Mouse (Mus musculus): ENCODE results near the gene Ttc39b. TPM values are rescaled to one million over a fixed set of nuclear protein-coding genes. Genes with fewer than 3 reads are reported as not detected.

Gene Ttc39b
- polyA plus RNA-seq, 1 experiment from 2014 or later, result 13.7 TPM

DNA sequence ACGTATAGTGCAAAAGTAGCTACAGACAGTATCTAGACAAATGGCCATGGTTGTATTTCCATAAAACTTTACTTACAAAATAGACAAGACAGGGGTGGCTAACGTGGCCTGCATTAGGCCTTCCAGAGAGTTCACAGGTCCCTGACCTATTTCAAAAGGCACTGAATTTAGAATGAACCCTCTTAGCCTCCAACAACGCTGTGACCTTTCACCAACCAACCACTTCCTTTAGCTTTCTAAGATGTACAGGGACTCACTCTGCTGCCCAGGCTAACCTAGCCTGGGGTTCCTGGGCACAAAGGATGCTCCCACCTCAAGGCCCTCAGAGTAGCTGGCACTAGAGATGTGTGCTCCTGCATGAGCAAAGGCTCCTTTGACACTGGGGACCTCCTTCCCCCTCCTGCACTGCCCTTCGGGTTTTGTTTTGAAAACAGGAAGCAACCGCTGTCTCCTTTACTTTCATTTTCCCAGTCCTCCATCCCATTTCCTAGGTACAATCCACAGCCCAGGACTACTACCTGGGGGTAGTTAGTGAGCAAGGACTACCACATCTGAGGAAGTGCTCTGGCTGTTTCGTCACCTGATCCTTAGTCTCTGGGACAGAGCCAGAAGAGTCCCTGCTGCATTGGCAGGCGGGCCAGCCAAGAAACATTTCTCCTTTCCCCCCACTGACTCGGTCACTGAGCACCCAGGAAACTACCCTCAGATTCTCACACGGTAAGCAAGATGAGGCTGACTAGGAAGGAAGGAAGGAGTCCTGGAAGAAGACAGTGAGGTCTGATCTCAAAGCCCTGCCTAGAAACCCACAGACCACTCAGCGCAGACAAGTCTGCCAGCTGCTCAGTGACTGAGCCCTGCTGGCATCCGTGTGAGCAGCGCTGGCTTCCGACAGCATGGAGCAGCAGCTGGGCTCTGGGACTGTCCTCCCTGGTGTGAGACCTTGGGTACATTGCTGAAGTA, 8.9 kb downstream of the Ttc39b start:
- no peak overlapping the region for H3K4me2 ChIP-seq (replicated peaks)
- WGBS, result 55% methylated on average over 13 of the region's 13 CpGs

DNA sequence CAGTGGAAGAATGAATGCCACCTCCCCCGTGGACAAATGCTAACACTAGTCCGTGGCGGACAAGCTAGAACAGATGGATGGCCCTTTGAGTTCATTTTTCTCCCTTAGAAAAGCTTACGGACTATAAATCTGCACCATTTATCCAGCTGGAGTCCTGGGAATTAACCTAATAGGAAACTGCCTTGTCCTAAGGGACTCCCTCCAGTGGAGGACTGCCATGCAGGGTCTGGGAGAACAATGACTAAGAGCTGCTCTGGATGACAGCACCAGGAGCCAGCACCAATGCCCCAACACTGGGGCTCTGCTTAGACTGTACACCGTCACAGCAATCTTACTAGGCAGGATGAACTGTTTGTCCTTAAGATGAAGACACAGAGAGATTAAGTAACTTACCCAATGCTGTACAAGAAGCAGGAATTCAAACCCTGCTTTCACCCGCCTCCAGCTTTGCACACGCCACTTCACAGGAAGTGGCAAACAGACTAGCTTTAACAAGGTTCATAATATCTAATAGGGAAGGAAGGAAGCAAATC, 9.7 kb downstream of the Ttc39b start:
- 83% methylated on average over 7 of the region's 7 CpGs for WGBS
- Histone ChIP-seq H3K27ac (replicated peaks) (no peak overlapping the region), H3K36me3 (no peaks in the 10 kb centered on the region), H3K27me3 (no peaks in the 10 kb centered on the region), H3K9ac (replicated peaks) (no peak overlapping the region), H3K4me2 (replicated peaks) (no peak overlapping the region), H3K4me3 (no peak overlapping the region), H3K9me3 (no peaks in the 10 kb centered on the region), H3K4me1 (peaks cover 8% of the 10 kb centered on the region; the same call in 1 of the 2 replicates)
- ATAC-seq (replicated peaks), result no peak

More for the DNA sequence above, 8.9 kb downstream of the Ttc39b start:
- no peak overlapping the region for H3K27ac ChIP-seq (replicated peaks)
- H3K4me3 ChIP-seq, result no peak overlapping the region
- H3K9ac ChIP-seq (replicated peaks), result no peak overlapping the region
- no peak; the same call in 1 of the 2 replicates for ATAC-seq (replicated peaks)
- no peaks in the 10 kb centered on the region for H3K36me3 ChIP-seq
- no peaks in the 10 kb centered on the region for H3K9me3 ChIP-seq
- no peaks in the 10 kb centered on the region for H3K27me3 ChIP-seq
- H3K4me1 ChIP-seq, result peaks cover 8% of the 10 kb centered on the region; the same call in 1 of the 2 replicates

DNA sequence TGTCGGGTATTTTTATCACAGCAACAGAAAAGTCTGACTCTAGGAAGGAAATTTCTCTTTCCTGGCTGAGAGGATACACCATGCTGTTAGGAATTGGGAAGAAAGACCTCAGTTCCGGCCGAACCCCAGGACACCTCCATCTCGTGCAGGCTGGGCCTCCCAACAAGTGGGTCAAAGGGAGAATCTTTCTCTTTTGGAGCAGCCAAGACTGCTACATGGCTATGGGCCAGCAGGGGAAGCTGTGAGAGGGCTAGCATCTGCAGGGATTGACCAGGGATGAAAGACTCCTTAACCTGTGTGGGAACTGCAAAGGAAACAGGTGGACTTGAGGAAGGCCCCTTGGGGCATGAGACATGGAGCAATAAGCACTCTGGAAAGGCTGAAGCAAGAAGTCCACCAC, 11.7 kb downstream of the Ttc39b start:
- H3K9me3 ChIP-seq, result no peaks in the 10 kb centered on the region
- no peak overlapping the region for H3K4me2 ChIP-seq (replicated peaks)
- H3K4me1 ChIP-seq, result peaks cover 8% of the 10 kb centered on the region; the same call in 1 of the 2 replicates
- H3K36me3 ChIP-seq, result no peaks in the 10 kb centered on the region
- no peak for ATAC-seq (replicated peaks)
- no peak overlapping the region for H3K4me3 ChIP-seq
- H3K27ac ChIP-seq (replicated peaks), result no peak overlapping the region
- WGBS, result 83% methylated on average over 4 of the region's 4 CpGs
- H3K9ac ChIP-seq (replicated peaks), result no peak overlapping the region
- no peaks in the 10 kb centered on the region for H3K27me3 ChIP-seq

DNA sequence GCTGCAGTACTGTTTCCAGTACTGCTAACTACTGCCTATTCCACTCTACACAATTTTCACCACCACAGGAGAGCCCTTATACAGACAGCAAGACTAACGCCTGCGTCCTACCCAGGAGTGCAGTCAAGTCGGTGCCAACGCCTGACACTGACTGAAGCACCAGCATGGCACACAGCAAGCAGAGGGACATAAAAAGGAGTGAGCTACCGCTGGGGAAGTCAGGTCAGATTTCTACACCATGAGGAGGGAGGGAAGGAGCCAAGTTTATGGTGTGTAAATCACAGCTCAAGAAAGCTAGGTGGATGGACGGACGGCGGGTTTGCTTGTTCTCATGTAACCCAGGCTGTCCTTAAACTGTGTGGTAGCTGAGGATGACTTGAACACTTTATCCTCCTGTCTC, 12.6 kb downstream of the Ttc39b start:
- Histone ChIP-seq H3K4me1 (peaks cover 8% of the 10 kb centered on the region; the same call in 1 of the 2 replicates), H3K27me3 (no peaks in the 10 kb centered on the region), H3K4me3 (no peak overlapping the region), H3K9me3 (no peaks in the 10 kb centered on the region), H3K4me2 (replicated peaks) (no peak overlapping the region), H3K27ac (replicated peaks) (no peak overlapping the region), H3K9ac (replicated peaks) (no peak overlapping the region), H3K36me3 (no peaks in the 10 kb centered on the region)
- WGBS, result 90% methylated on average over 8 of the region's 8 CpGs
- ATAC-seq (replicated peaks), result no peak

DNA sequence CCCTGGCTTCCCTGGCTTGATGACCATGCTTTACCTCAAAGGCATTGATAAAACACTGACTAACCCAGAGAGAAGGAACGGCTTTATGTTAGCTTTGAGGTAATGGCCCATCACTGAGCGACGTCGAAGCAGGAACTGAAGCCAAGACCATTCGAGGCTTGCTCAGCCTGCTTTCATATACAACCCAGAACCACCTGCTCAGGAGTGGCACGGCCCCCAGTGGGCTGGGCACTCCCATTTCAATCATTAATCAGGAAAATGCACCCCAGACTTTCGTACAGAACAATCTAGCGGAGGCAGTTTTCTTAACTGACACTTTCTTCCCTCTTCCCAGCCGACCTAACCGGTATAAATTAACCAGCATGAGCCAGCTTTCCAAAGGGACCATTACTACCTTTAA, 13.1 kb downstream of the Ttc39b start:
- 81% methylated on average over 10 of the region's 10 CpGs for WGBS
- ATAC-seq (replicated peaks), result no peak
- H3K27ac ChIP-seq (replicated peaks), result no peak overlapping the region

DNA sequence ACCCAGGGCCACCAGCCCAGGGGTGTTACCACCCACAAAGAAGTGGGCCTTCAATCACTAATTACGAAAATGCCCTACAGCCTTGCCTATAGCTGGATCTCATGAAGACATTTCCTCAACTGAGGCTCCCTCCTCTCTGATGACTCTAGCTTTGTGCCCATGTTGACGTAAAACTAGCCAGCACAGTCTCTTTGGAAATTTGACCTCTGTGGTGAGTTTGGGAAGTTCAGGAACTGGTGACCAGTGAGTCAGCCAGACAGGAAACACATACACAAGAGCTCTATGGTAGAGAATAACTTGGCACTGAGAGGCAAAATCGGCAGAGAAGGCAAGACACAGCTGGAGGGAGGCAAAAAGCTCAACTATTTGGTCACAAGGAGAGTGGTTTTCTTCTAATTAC, 15.1 kb downstream of the Ttc39b start:
- Histone ChIP-seq H3K9ac (replicated peaks) (no peak overlapping the region), H3K36me3 (no peaks in the 10 kb centered on the region), H3K9me3 (no peaks in the 10 kb centered on the region), H3K27ac (replicated peaks) (no peak overlapping the region), H3K4me2 (replicated peaks) (no peak overlapping the region), H3K27me3 (no peaks in the 10 kb centered on the region), H3K4me1 (peaks cover 9% of the 10 kb centered on the region), H3K4me3 (no peak overlapping the region)
- no peak for ATAC-seq (replicated peaks)
- 88% methylated on average over 3 of the region's 3 CpGs for whole genome bisulfite sequencing

More for the DNA sequence above, 13.1 kb downstream of the Ttc39b start:
- no peaks in the 10 kb centered on the region for H3K27me3 ChIP-seq
- no peak overlapping the region for H3K4me2 ChIP-seq (replicated peaks)
- H3K9ac ChIP-seq (replicated peaks), result no peak overlapping the region
- no peak overlapping the region for H3K4me3 ChIP-seq
- H3K36me3 ChIP-seq, result no peaks in the 10 kb centered on the region
- no peaks in the 10 kb centered on the region for H3K9me3 ChIP-seq
- peaks cover 11% of the 10 kb centered on the region for H3K4me1 ChIP-seq

DNA sequence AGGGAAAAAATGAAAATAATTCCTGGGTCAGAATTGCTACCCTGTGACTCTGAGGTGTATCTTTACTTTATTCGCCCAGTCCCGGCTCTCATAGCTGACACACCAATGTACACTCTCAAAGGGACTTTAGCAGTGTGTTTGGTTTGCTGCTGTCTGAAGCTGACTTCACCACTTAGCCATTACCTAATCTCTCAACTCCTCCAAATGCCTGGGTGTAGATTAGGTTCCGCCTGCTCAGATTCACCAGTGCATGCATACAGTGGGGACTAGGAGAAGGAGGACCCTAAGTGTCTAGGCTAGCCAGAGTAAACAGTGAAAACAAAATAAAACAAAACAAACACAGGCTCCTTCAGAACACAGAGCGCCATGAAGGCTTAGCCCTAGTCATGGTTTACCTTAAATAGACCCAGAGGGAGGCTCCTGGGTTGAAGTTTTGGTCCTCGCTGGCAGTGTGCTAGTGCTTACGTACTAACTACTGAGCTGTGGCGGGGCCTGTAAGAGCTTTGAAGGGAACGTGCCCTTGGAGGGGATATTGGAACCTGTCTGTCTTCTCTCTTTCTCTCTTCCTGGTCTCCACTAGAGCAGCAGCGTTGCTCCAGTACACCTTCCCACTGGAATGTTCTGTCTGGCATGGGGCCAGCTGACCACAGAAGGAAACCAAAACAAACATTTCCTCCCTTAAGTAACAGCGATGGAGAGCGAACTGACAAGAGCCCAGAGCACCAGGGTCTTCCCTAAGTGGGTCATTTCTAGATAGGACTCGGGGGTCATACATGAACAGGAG, 16.2 kb downstream of the Ttc39b start:
- no peaks in the 10 kb centered on the region for H3K27me3 ChIP-seq
- peaks cover 12% of the 10 kb centered on the region for H3K4me1 ChIP-seq
- no peaks in the 10 kb centered on the region for H3K9me3 ChIP-seq
- no peak overlapping the region for H3K27ac ChIP-seq (replicated peaks)
- H3K4me3 ChIP-seq, result no peak overlapping the region
- 83% methylated on average over 12 of the region's 12 CpGs for WGBS
- no peak overlapping the region for H3K4me2 ChIP-seq (replicated peaks)
- ATAC-seq (replicated peaks), result no peak
- H3K9ac ChIP-seq (replicated peaks), result no peak overlapping the region
- no peaks in the 10 kb centered on the region for H3K36me3 ChIP-seq

DNA sequence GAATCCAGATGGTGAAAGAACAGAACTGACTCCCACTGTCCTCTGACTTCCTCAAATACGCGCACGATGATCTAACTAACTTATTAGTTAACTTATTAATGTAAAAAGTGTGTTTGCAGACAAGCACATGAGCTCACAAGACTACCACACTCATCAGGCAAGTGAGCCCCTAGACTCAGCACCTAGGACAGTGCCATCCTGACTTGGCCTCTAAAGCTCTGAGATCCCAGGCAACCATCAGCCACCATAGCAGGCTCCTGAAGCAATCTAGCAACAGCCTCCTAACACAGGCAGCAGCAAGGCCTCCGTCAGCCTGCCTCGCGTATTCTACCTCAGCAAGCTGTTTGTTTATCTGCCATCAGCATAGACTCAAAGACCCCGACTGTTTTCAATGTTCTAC, 17.2 kb downstream of the Ttc39b start:
- WGBS, result 86% methylated on average over 7 of the region's 7 CpGs
- ATAC-seq (replicated peaks), result no peak
- H3K36me3 ChIP-seq, result no peaks in the 10 kb centered on the region

DNA sequence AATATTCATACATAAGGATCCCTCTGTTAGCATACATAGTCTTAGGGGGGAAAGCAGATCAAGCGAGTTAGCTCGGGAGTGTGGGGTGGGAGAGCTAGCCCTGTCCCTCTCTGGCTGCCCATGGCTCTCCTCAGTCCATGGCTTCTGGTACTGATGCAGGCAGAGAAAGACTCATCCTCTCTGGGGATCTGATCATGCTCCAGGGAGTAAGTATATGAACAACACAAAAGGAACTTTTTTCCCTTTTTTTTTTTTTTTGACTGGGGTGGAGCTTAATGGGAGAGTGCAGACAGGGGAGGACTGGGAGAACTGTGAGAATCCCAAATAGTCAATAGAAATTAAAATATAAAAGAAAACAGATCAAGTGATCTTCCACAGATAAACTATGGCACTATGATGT, 19.0 kb downstream of the Ttc39b start:
- no peak for ATAC-seq (replicated peaks)
- Histone ChIP-seq H3K36me3 (no peaks in the 10 kb centered on the region), H3K27ac (replicated peaks) (no peak overlapping the region), H3K4me3 (no peak overlapping the region), H3K4me2 (replicated peaks) (no peak overlapping the region), H3K9ac (replicated peaks) (no peak overlapping the region), H3K4me1 (peaks cover 12% of the 10 kb centered on the region), H3K9me3 (no peaks in the 10 kb centered on the region), H3K27me3 (no peaks in the 10 kb centered on the region)
- WGBS, result 87% methylated on average over 2 of the region's 2 CpGs

More for the DNA sequence above, 17.2 kb downstream of the Ttc39b start:
- Histone ChIP-seq H3K27me3 (no peaks in the 10 kb centered on the region), H3K9ac (replicated peaks) (no peak overlapping the region), H3K4me3 (no peak overlapping the region), H3K4me2 (replicated peaks) (no peak overlapping the region), H3K4me1 (peaks cover 12% of the 10 kb centered on the region), H3K27ac (replicated peaks) (no peak overlapping the region), H3K9me3 (no peaks in the 10 kb centered on the region)

DNA sequence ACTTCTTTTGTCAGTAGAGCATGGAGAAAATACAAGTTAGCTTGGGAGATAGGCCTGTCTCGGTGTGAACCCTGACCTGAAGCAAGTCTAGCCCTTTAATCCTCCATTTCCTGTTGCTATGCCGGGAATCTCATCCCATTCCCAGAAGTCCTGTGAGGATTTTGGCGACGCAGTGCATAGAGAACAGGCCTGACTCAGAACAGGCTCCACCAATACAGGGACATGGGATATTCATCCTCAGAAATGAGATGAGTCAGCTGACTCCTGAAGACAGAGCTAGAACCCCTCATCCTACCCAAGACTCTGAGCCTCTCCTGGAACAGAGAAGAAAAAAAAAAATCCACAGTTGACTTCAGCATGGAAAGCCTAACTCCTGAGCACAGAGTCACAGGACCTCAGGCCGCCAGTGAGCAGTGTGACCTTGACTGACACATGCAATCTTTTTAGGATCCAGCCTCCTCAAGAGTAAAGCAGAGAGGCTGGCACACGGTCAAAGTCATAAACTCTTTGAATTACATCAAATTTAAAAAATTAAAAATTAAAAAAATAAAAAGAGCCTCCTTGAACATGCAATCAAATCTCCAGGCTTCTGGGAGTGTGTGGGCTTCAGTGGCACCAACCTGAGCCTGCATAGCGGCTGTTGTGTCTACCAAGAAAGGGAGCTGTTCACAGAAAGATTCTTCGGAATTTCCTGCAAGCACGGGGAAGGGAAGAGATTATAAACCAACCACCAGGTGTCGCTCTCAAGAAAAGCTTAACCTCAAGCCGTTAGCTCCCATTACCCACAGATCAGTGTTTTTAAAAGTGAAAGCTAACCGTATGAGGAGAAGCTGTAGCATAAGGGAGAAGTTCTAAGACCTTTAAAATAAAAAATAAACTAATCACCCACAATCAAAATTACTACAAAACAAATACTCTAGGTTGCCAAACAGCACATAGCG, 20.9 kb downstream of the Ttc39b start:
- H3K9me3 ChIP-seq, result no peaks in the 10 kb centered on the region
- H3K27ac ChIP-seq (replicated peaks), result no peak overlapping the region
- no peak overlapping the region for H3K4me3 ChIP-seq
- ATAC-seq (replicated peaks), result peak; percentile 74
- no peaks in the 10 kb centered on the region for H3K27me3 ChIP-seq
- H3K4me2 ChIP-seq (replicated peaks), result no peak overlapping the region
- H3K4me1 ChIP-seq, result peaks cover 12% of the 10 kb centered on the region
- 43% methylated on average over 13 of the region's 13 CpGs for WGBS
- no peak overlapping the region for H3K9ac ChIP-seq (replicated peaks)
- H3K36me3 ChIP-seq, result no peaks in the 10 kb centered on the region

DNA sequence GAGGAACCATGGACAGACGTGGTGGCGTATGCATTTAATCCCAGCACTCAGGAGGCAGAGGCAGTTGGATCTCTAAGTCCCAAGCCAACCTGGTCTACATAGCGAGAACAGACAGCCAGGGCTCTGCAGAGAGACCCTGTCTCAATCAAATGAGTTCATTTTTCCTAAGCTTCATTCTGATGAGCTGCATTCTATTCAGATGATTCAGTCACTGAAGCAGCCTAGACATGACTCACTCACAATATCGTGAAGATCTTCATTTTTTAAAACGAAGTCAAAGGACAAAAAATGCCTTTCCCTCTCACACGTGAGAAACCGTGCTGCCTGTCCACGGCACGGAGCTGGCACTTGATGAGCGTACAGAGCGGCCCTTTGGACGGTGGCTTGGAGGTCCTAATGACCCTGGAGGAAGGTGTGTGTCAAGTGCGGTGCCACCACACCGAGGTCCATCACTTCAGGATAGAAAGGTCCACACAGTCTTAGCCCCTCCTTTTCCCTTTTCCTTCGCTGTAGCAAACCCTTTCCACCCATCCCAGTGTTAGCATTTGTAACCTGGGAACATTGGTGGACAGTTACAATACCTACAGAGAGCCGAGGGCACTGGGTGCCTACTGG, 21.8 kb downstream of the Ttc39b start:
- no peak overlapping the region for H3K4me2 ChIP-seq (replicated peaks)
- H3K27ac ChIP-seq (replicated peaks), result no peak overlapping the region
- WGBS, result 93% methylated on average over 16 of the region's 16 CpGs
- ATAC-seq (replicated peaks), result no peak
- H3K4me1 ChIP-seq, result peaks cover 12% of the 10 kb centered on the region
- H3K36me3 ChIP-seq, result no peaks in the 10 kb centered on the region
- no peak overlapping the region for H3K4me3 ChIP-seq
- H3K9ac ChIP-seq (replicated peaks), result no peak overlapping the region
- no peaks in the 10 kb centered on the region for H3K9me3 ChIP-seq
- H3K27me3 ChIP-seq, result no peaks in the 10 kb centered on the region
